Mouse (Mus musculus): ENCODE measurements around the gene Rptor.

The Rptor gene

GRCm38 (mm10) chr11:119653336-119653735 is 50.6 kb downstream of the Rptor start:
- no peak for DNase-seq (ENCODE audit: low spot score in 2 of 2)

GRCm38 (mm10) chr11:119657534-119657933 is 54.8 kb downstream of the Rptor start:
- peak in 1 of 2 experiments; percentile 9 for DNase-seq (ENCODE audit: low spot score in 2 of 2)

- no peak for DNase-seq (ENCODE audit: low spot score in 2 of 2)
Measured at GRCm38 (mm10) chr11:119659296-119659695, 56.6 kb downstream of the Rptor start.

- peak in 1 of 2 experiments; percentile 26 for DNase-seq (ENCODE audit: low spot score in 2 of 2)
Measured at GRCm38 (mm10) chr11:119661479-119661878, 58.8 kb downstream of the Rptor start.

GRCm38 (mm10) chr11:119663876-119664275 is 61.2 kb downstream of the Rptor start:
- DNase-seq (ENCODE audit: low spot score in 2 of 2): peak; percentile 34 to 35

- DNase-seq (ENCODE audit: low spot score in 2 of 2): no peak
Measured at GRCm38 (mm10) chr11:119664678-119665307, 62.1 kb downstream of the Rptor start.

- DNase-seq (ENCODE audit: low spot score in 2 of 2): no peak
Measured at GRCm38 (mm10) chr11:119665308-119665702, 62.6 kb downstream of the Rptor start.

GRCm38 (mm10) chr11:119666567-119667108 is 63.9 kb downstream of the Rptor start:
- no peak for DNase-seq (ENCODE audit: low spot score in 2 of 2)

- no peak for DNase-seq (ENCODE audit: low spot score in 2 of 2)
Measured at GRCm38 (mm10) chr11:119670690-119671666, 68.3 kb downstream of the Rptor start.

GRCm38 (mm10) chr11:119672041-119672440 is 69.3 kb downstream of the Rptor start:
- no peak for DNase-seq (ENCODE audit: low spot score in 2 of 2)

- no peak for DNase-seq (ENCODE audit: low spot score in 2 of 2)
Measured at GRCm38 (mm10) chr11:119672775-119673174, 70.1 kb downstream of the Rptor start.

GRCm38 (mm10) chr11:119674835-119675234 is 72.1 kb downstream of the Rptor start:
- DNase-seq (ENCODE audit: low spot score in 2 of 2): no peak

GRCm38 (mm10) chr11:119675546-119675945 is 72.8 kb downstream of the Rptor start:
- DNase-seq (ENCODE audit: low spot score in 2 of 2): no peak

GRCm38 (mm10) chr11:119676751-119677411 is 74.2 kb downstream of the Rptor start:
- peak in 1 of 2 experiments; percentile 24 for DNase-seq (ENCODE audit: low spot score in 2 of 2)

- DNase-seq (ENCODE audit: low spot score in 2 of 2): no peak
Measured at GRCm38 (mm10) chr11:119678427-119678826, 75.7 kb downstream of the Rptor start.

- DNase-seq (ENCODE audit: low spot score in 2 of 2): no peak
Measured at GRCm38 (mm10) chr11:119680735-119681134, 78.0 kb downstream of the Rptor start.

- DNase-seq (ENCODE audit: low spot score in 2 of 2): no peak
Measured at GRCm38 (mm10) chr11:119682285-119682684, 79.6 kb downstream of the Rptor start.

- DNase-seq (ENCODE audit: low spot score in 2 of 2): no peak
Measured at GRCm38 (mm10) chr11:119683796-119684195, 81.1 kb downstream of the Rptor start.

- peak in 1 of 2 experiments; percentile 19 for DNase-seq (ENCODE audit: low spot score in 2 of 2)
Measured at GRCm38 (mm10) chr11:119685477-119685876, 82.8 kb downstream of the Rptor start.

GRCm38 (mm10) chr11:119685910-119686659 is 83.4 kb downstream of the Rptor start:
- DNase-seq (ENCODE audit: low spot score in 2 of 2): no peak

- DNase-seq (ENCODE audit: low spot score in 2 of 2): no peak
Measured at GRCm38 (mm10) chr11:119687316-119687715, 84.6 kb downstream of the Rptor start.

Measured in heart, adult 9 months (tissue).